ENCODE assay signal across 31 mouse cellular contexts in genomic region chr1:171445050-171445449, GRCm38 (mm10). TPM values are rescaled to one million over a fixed set of nuclear protein-coding genes. Genes with fewer than 3 reads are reported as not detected.
DNase-seq lines count a peak whose midpoint lies in the region; ATAC-seq and TF ChIP-seq lines count a peak whose summit lies in the region.
"Had no signal": no experiment of that assay in that cellular context is flagged by ENCODE, and none has a peak within 500 bp of the region (broad histone marks: within the 10 kb centered on the region; RNA-seq: fewer than 3 reads in every experiment).

No protein-coding gene starts in this region.

- H3K36me3 ChIP-seq in intestine, postnatal 0 days (ENCODE audit: control insufficient read depth, insufficient read depth): no peaks in the 10 kb centered on the region
- no peaks in the 10 kb centered on the region for H3K36me3 ChIP-seq in intestine, embryonic 15.5 days
- no peaks in the 10 kb centered on the region for H3K36me3 ChIP-seq in stomach, postnatal 0 days (ENCODE audit: control insufficient read depth, insufficient read depth, low read length)
- no peaks in the 10 kb centered on the region for H3K36me3 ChIP-seq in forebrain, postnatal 0 days (ENCODE audit: insufficient read depth)
- H3K36me3 ChIP-seq: embryonic facial prominence, embryonic 13.5 days; heart, embryonic 15.5 days; hindbrain, embryonic 10.5 days; hindbrain, embryonic 13.5 days had no signal

- no peaks in the 10 kb centered on the region for H3K27me3 ChIP-seq in intestine, postnatal 0 days (replicated peaks; ENCODE audit: control insufficient read depth, insufficient read depth, low read length)
- H3K27me3 ChIP-seq in intestine, embryonic 15.5 days (replicated peaks): no peaks in the 10 kb centered on the region
- no peaks in the 10 kb centered on the region for H3K27me3 ChIP-seq in Patski
- no peaks in the 10 kb centered on the region for H3K27me3 ChIP-seq in stomach, postnatal 0 days (ENCODE audit: control insufficient read depth, insufficient read depth, low read length)
- H3K27me3 ChIP-seq in forebrain, postnatal 0 days (ENCODE audit: insufficient read depth, low read length): no peaks in the 10 kb centered on the region
- H3K27me3 ChIP-seq: CH12.LX; heart, embryonic 12.5 days; heart, embryonic 15.5 days had no signal

- no peak overlapping the region for H3K4me3 ChIP-seq in intestine, postnatal 0 days (ENCODE audit: low read depth, low read length)
- H3K4me3 ChIP-seq in intestine, embryonic 15.5 days (replicated peaks): no peak overlapping the region
- no peak overlapping the region for H3K4me3 ChIP-seq in stomach, postnatal 0 days (ENCODE audit: low read depth, low read length)
- no peak overlapping the region for H3K4me3 ChIP-seq in forebrain, postnatal 0 days (ENCODE audit: low read depth, low read length)
- H3K4me3 ChIP-seq: embryonic facial prominence, embryonic 10.5 days; embryonic facial prominence, embryonic 13.5 days; erythroblast, embryonic 14.5 days; forebrain, embryonic 13.5 days; heart, embryonic 12.5 days; heart, embryonic 15.5 days; hindbrain, embryonic 10.5 days; hindbrain, embryonic 13.5 days had no signal

- 0 out of 2 replicates have a peak, but pooled peaks have one; percentile 22 for TF ChIP-seq CTCF in intestine, postnatal 0 days (IDR thresholded peaks at IDR 0.05; ENCODE audit: low read depth)
- TF ChIP-seq CTCF in Patski (IDR thresholded peaks at IDR 0.05): no peak
- TF ChIP-seq CTCF in stomach, postnatal 0 days (IDR thresholded peaks at IDR 0.05; ENCODE audit: low read depth): peak; percentile 43
- no peak for TF ChIP-seq CTCF in forebrain, postnatal 0 days (IDR thresholded peaks at IDR 0.05; ENCODE audit: low read depth)

- in situ Hi-C loops in Patski (cut with MboI; ENCODE audit: low pct_unique_long_range_greater_than_20kb): no loop called here

- peaks cover 10% of the 10 kb centered on the region for H3K4me1 ChIP-seq in intestine, postnatal 0 days (replicated peaks; ENCODE audit: control insufficient read depth, insufficient read depth, low read length)
- peaks cover 25% of the 10 kb centered on the region for H3K4me1 ChIP-seq in intestine, embryonic 15.5 days (replicated peaks)
- no peaks in the 10 kb centered on the region for H3K4me1 ChIP-seq in stomach, postnatal 0 days (replicated peaks; ENCODE audit: control insufficient read depth, insufficient read depth)
- H3K4me1 ChIP-seq in forebrain, postnatal 0 days (ENCODE audit: insufficient read depth): no peaks in the 10 kb centered on the region
- H3K4me1 ChIP-seq: forebrain, embryonic 13.5 days; hindbrain, embryonic 13.5 days had no signal

- POLR2A ChIA-PET in Patski (lab: Charles Lee): no interaction called here

- DNase-seq in 3T3-L1 (ENCODE audit: low read depth, low spot score) (peak; percentile 42), Patski (ENCODE audit: low read depth, low spot score) (no peak)
- DNase-seq in stomach, postnatal 0 days (ENCODE audit: low spot score): no peak
- DNase-seq in thymus, adult 18-20 months: no peak
- DNase-seq in forebrain, postnatal 0 days: no peak
- DNase-seq: adrenal gland, adult 2 months; adrenal gland, postnatal 14 days; B cell, adult 2 months; cerebellum, adult 11-12 months; cerebellum, adult 8-10 months; cerebellum, postnatal 10 days; cerebellum, postnatal 36 days; embryo, embryonic 11 days; gastrocnemius, postnatal 25 days; heart, adult 18-20 months; heart, postnatal 10 days; heart, postnatal 36 days had no signal

- CTCF ChIA-PET in Patski (lab: Charles Lee): no interaction called here

- no peak for TF ChIP-seq EP300 in stomach, postnatal 0 days (optimal IDR thresholded peaks at IDR 0.05)

- ATAC-seq in intestine, postnatal 0 days: no peak
- no peak for ATAC-seq in intestine, embryonic 15.5 days
- ATAC-seq in Patski: peak; percentile 71
- no peak for ATAC-seq in stomach, postnatal 0 days (ENCODE audit: low FRiP score, low TSS enrichment)
- ATAC-seq in forebrain, postnatal 0 days: no peak
- ATAC-seq: forebrain, embryonic 13.5 days; forebrain, embryonic 16.5 days; hindbrain, postnatal 0 days; inflammation-experienced regulatory T-cells, adult 6 months had no signal

- H3K9me3 ChIP-seq in intestine, postnatal 0 days (ENCODE audit: control insufficient read depth): no peaks in the 10 kb centered on the region
- no peaks in the 10 kb centered on the region for H3K9me3 ChIP-seq in intestine, embryonic 15.5 days
- no peaks in the 10 kb centered on the region for H3K9me3 ChIP-seq in stomach, postnatal 0 days (ENCODE audit: control insufficient read depth, low read length)
- no peaks in the 10 kb centered on the region for H3K9me3 ChIP-seq in forebrain, postnatal 0 days (ENCODE audit: low read length)
- H3K9me3 ChIP-seq: embryonic facial prominence, embryonic 13.5 days; heart, embryonic 15.5 days; hindbrain, embryonic 13.5 days had no signal

- H3K4me2 ChIP-seq in intestine, postnatal 0 days (replicated peaks; ENCODE audit: low read depth): no peak overlapping the region
- no peak overlapping the region for H3K4me2 ChIP-seq in intestine, embryonic 15.5 days (replicated peaks)
- no peak overlapping the region for H3K4me2 ChIP-seq in stomach, postnatal 0 days (replicated peaks; ENCODE audit: low read depth)
- no peak overlapping the region for H3K4me2 ChIP-seq in forebrain, postnatal 0 days (ENCODE audit: low read depth)
- H3K4me2 ChIP-seq: embryonic facial prominence, embryonic 13.5 days; forebrain, embryonic 13.5 days; heart, embryonic 12.5 days; heart, embryonic 15.5 days; hindbrain, embryonic 13.5 days had no signal

- H3K9ac ChIP-seq in intestine, postnatal 0 days (ENCODE audit: low read depth, low read length): no peak overlapping the region
- H3K9ac ChIP-seq in intestine, embryonic 15.5 days: no peak overlapping the region
- no peak overlapping the region for H3K9ac ChIP-seq in stomach, postnatal 0 days (ENCODE audit: low read length)
- H3K9ac ChIP-seq in forebrain, postnatal 0 days: no peak overlapping the region
- H3K9ac ChIP-seq: embryonic facial prominence, embryonic 13.5 days; forebrain, embryonic 13.5 days; heart, embryonic 12.5 days; heart, embryonic 15.5 days; hindbrain, embryonic 13.5 days had no signal

- WGBS in intestine, postnatal 0 days: 54% methylated on average over 5 of the region's 5 CpGs
- WGBS in intestine, embryonic 15.5 days: 70% methylated on average over 5 of the region's 5 CpGs
- WGBS in stomach, postnatal 0 days: 50% methylated on average over 5 of the region's 5 CpGs
- WGBS in forebrain, postnatal 0 days: 93% methylated on average over 5 of the region's 5 CpGs

- H3K27ac ChIP-seq in intestine, postnatal 0 days (ENCODE audit: low read depth, low read length): no peak overlapping the region
- no peak overlapping the region for H3K27ac ChIP-seq in intestine, embryonic 15.5 days
- 0 out of 2 replicates have a peak overlapping the region, but pooled peaks have one; percentile 4 for H3K27ac ChIP-seq in stomach, postnatal 0 days (replicated peaks)
- no peak overlapping the region for H3K27ac ChIP-seq in forebrain, postnatal 0 days (ENCODE audit: low read depth, low read length)
- H3K27ac ChIP-seq: embryonic facial prominence, embryonic 10.5 days; embryonic facial prominence, embryonic 13.5 days; forebrain, embryonic 13.5 days; heart, embryonic 15.5 days; hindbrain, embryonic 10.5 days; hindbrain, embryonic 13.5 days; hindbrain, postnatal 0 days had no signal

RNA-seq across cellular contexts. Expression of gene F11r, which starts 7.7 kb away (rescaled TPM):
- 72.5 and 83.1 TPM in 2 replicates for polyA plus RNA-seq in intestine, postnatal 0 days (2015; fragmentation: Nextera tagmentation; extraction: Ambion mirVana)
- polyA plus RNA-seq in intestine, embryonic 15.5 days (2015; fragmentation: Nextera tagmentation; extraction: Ambion mirVana): 88.1 and 100 TPM in 2 replicates
- polyA plus RNA-seq in Patski (2021): 33.8 TPM
- 95.8 and 113 TPM in 2 replicates for polyA plus RNA-seq in stomach, postnatal 0 days (2015; fragmentation: Nextera tagmentation; extraction: Ambion mirVana)
- 3.6 and 6.2 TPM in 2 replicates for total RNA-seq in forebrain, postnatal 0 days (2014; rRNA removed)
- 4.6 and 7.8 TPM in 2 replicates for polyA plus RNA-seq in forebrain, postnatal 0 days (2015; fragmentation: Nextera tagmentation; extraction: Ambion mirVana)
- polyA plus RNA-seq: erythroblast, embryonic 14.5 days had no signal

RNA-seq across cellular contexts. Expression of gene Tstd1, which starts 26.4 kb away (rescaled TPM):
- 1.7 and 2.8 TPM in 2 replicates for polyA plus RNA-seq in intestine, postnatal 0 days (2015; fragmentation: Nextera tagmentation; extraction: Ambion mirVana)
- polyA plus RNA-seq in intestine, embryonic 15.5 days (2015; fragmentation: Nextera tagmentation; extraction: Ambion mirVana): 3.3 and 3.8 TPM in 2 replicates
- polyA plus RNA-seq in Patski (2021): 1.2 TPM
- polyA plus RNA-seq in stomach, postnatal 0 days (2015; fragmentation: Nextera tagmentation; extraction: Ambion mirVana): 3.7 and 3.8 TPM in 2 replicates
- total RNA-seq in forebrain, postnatal 0 days (2014; rRNA removed): 1.3 and 2.0 TPM in 2 replicates
- 1.9 and 3.1 TPM in 2 replicates for polyA plus RNA-seq in forebrain, postnatal 0 days (2015; fragmentation: Nextera tagmentation; extraction: Ambion mirVana)
- total RNA-seq: hindbrain, postnatal 0 days had no signal
- polyA plus RNA-seq: erythroblast, embryonic 14.5 days had no signal

RNA-seq across cellular contexts. Expression of gene Usf1, which starts 33.9 kb away (rescaled TPM):
- polyA plus RNA-seq in intestine, postnatal 0 days (2015; fragmentation: Nextera tagmentation; extraction: Ambion mirVana): 35.1 and 36.5 TPM in 2 replicates
- polyA plus RNA-seq in intestine, embryonic 15.5 days (2015; fragmentation: Nextera tagmentation; extraction: Ambion mirVana): 62.1 and 62.5 TPM in 2 replicates
- polyA plus RNA-seq in Patski (2021): 106 TPM
- 39.1 and 41.6 TPM in 2 replicates for polyA plus RNA-seq in stomach, postnatal 0 days (2015; fragmentation: Nextera tagmentation; extraction: Ambion mirVana)
- 168 and 183 TPM in 2 replicates for total RNA-seq in forebrain, postnatal 0 days (2014; rRNA removed)
- 198 and 200 TPM in 2 replicates for polyA plus RNA-seq in forebrain, postnatal 0 days (2015; fragmentation: Nextera tagmentation; extraction: Ambion mirVana)

RNA-seq across cellular contexts. Expression of gene Arhgap30, which starts 56.3 kb away (rescaled TPM):
- polyA plus RNA-seq in intestine, postnatal 0 days (2015; fragmentation: Nextera tagmentation; extraction: Ambion mirVana): 1.3 TPM in 2 replicates
- polyA plus RNA-seq in intestine, embryonic 15.5 days (2015; fragmentation: Nextera tagmentation; extraction: Ambion mirVana): 2.2 and 2.4 TPM in 2 replicates
- not detected for polyA plus RNA-seq in Patski (2021)
- 1.1 and 1.2 TPM in 2 replicates for polyA plus RNA-seq in stomach, postnatal 0 days (2015; fragmentation: Nextera tagmentation; extraction: Ambion mirVana)
- 0.69 and 0.81 TPM in 2 replicates for total RNA-seq in forebrain, postnatal 0 days (2014; rRNA removed)
- polyA plus RNA-seq in forebrain, postnatal 0 days (2015; fragmentation: Nextera tagmentation; extraction: Ambion mirVana): 0.53 and 0.65 TPM in 2 replicates

RNA-seq across cellular contexts. Expression of gene Alyref2, which starts 58.2 kb away (rescaled TPM):
- polyA plus RNA-seq in intestine, postnatal 0 days (2015; fragmentation: Nextera tagmentation; extraction: Ambion mirVana): 15.4 and 16.1 TPM in 2 replicates
- polyA plus RNA-seq in intestine, embryonic 15.5 days (2015; fragmentation: Nextera tagmentation; extraction: Ambion mirVana): 12.0 and 12.2 TPM in 2 replicates
- 5.5 TPM for polyA plus RNA-seq in Patski (2021)
- polyA plus RNA-seq in stomach, postnatal 0 days (2015; fragmentation: Nextera tagmentation; extraction: Ambion mirVana): 11.1 and 11.2 TPM in 2 replicates
- total RNA-seq in forebrain, postnatal 0 days (2014; rRNA removed): 12.2 and 13.4 TPM in 2 replicates
- 17.5 and 20.8 TPM in 2 replicates for polyA plus RNA-seq in forebrain, postnatal 0 days (2015; fragmentation: Nextera tagmentation; extraction: Ambion mirVana)

Comparison
In these comparisons a context has a peak if more than half of its experiments do, and no peak if none do; other contexts are left out.
1. CTCF ChIP-seq: peak in intestine, postnatal 0 days (single experiment) and stomach, postnatal 0 days (single experiment); none in Patski (single experiment) and forebrain, postnatal 0 days (single experiment).